Mouse (Mus musculus): ENCODE results near the gene Col1a2.

Col1a2 gene

DNA sequence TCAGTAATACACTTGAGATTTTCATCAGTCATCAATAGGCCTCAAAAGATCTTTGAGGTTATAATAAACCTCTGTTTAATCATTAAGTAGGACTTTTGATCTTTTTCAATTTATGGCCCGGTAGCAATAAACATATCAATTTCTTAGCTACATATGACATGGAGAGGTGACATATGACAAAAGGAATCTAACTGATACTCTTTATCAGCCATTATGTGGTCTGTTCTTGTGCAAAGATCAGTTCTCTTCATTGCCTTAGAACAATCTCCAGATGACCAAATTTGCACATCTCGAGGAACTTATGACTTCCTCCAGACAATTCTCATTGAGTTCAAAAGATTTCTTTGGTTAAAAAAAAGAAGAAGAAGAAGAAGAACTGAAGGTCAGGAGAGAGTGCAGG, 10.1 kb downstream of the Col1a2 start:
- in situ Hi-C loops (cut with MboI; ENCODE audit: low sequenced_read_pairs), result no loop called here

DNA sequence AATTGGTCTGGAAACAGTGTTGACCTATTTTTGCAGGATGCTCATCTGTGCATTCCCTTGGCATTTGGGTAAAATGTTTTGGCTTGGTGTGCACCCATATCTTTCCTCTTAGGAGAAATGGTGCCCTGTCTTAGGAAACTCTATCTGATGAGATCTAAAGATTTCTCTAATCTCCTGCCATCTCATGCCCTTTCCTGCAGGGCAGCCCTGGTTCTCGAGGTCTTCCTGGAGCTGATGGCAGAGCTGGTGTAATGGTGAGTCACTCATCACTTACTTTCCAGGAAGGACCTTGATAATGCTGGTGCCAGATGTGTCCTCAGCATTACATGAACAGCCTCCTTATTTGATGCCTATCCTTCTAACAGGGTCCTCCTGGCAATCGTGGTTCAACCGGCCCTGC, 16.4 kb downstream of the Col1a2 start:
- in situ Hi-C loops (cut with MboI; ENCODE audit: low sequenced_read_pairs), result no loop called here

DNA sequence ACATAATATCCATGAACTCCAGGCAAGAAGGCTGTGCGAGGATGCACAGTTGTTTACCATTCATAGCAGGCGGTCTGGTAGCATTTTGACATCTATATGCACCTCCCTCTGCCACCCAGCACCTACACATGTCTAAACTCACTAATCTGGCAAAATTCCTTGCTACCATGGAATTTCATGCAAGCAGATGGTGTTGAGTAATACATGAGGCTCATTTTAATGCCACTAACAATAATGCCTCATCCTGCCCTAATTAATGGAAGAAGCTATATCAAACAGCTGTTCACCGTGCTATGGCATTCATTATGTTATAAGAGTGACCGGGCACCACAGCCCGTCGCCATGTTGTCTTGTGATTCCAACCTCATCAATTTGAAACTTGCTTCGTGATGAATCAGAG, 23.8 kb downstream of the Col1a2 start:
- in situ Hi-C loops (cut with MboI; ENCODE audit: low sequenced_read_pairs), result loop anchor here (25.0 kb wide), 1 partner anchor 1016 kb away; no protein-coding TSS in a partner anchor

DNA sequence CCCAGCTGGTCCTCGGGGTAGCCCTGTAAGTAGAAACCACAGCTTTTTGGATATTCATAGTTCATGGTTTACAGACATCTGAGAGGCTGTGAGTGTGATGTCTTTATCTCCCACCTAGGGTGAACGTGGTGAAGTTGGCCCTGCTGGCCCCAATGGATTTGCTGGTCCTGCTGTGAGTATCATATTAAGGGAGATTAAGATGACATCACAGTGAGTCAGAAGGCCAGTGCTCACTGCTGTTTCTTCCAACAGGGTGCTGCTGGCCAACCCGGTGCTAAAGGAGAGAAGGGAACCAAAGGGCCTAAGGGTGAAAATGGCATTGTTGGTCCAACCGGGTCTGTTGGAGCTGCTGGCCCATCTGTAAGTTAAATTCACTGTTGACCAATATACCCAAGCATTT, 26.4 kb downstream of the Col1a2 start:
- in situ Hi-C loops (cut with MboI; ENCODE audit: low sequenced_read_pairs), result loop anchor here (25.0 kb wide), 1 partner anchor 1019 kb away; no protein-coding TSS in a partner anchor

DNA sequence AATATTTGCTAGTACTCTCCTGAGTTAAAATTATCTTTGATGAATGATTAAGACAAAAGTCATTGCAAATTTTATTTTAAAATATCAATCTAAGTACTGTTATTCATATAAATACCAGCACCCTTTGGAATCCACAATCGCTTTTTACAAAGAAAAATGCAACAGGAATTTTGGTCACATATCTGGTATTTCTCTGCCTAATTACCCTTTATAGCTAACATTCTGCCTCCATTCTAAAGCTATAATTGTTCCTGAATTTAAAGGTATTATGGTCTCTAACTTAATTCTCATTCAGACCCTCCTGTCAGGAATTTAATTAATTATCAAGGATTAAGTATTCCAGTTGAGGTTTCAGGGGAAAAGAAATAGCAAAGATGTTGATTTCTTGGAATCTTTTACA, 28.3 kb downstream of the Col1a2 start:
- in situ Hi-C loops (cut with MboI; ENCODE audit: low sequenced_read_pairs), result loop anchor here (25.0 kb wide), 1 partner anchor 1021 kb away; no protein-coding TSS in a partner anchor

DNA sequence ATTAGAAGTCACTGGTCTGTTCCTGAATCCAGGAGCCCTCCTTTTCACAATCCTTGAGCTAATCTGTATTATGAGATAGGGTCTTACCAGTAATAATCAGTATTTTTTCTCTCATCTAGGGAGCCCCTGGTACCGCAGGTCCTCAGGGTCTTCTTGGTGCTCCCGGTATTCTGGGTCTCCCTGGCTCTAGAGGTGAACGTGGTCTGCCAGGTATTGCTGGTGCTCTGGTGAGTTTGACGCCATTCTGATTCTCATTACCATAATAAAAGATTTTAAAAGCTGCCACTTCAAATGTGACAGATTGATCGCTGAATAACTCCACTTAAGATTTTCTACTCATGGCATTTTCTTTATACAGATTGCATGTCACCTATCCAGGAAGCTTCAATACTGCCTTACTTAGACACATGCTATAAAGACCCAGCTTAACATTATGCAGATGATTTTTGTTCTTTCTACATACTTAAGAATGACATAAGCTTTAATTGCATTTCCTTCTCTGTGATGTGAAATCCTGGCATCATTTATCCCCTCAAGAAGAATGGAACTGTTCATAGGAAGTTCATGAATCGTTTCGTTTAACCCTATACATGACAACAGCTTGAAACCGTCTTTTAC, 30.0 kb downstream of the Col1a2 start:
- in situ Hi-C loops (cut with MboI; ENCODE audit: low sequenced_read_pairs), result loop anchor here (25.0 kb wide), 1 partner anchor 1022 kb away; no protein-coding TSS in a partner anchor

DNA sequence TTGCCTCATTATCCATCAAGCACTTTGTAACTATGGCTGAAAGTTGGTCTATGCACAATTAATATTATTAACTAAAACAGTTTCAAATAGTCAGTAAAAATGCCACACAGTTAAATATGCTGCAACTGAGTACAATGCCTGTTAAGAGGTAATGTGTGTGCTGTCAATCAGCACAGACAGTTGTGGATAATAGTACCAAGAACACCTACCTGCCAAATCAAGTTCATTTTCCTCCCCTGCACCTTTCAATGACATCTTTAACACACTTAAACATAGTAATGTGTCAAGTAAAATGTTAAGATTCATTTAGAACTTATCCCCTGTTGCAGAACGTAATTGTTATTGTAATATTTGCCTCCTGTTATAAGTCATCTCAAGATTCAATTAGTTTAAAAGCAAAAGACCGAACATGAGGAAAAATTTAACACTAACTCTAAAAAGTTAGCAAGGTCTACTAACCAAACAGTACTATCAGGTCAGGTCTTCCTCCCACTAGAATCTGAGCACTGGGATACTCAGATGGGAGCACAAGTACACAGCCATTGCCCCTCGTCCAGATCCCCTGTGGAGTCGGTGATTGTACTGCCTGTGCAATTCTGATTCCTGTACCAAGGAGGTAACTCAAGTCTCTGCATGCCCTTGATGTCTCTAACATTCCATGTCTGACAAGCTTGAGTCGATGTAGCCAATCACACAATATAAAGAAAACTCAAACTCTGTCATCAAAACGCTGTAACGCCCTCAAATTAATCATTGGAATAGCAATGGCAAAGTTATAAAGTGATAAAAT, 37.5 kb downstream of the Col1a2 start:
- in situ Hi-C loops (cut with MboI; ENCODE audit: low sequenced_read_pairs), result loop anchor here (25.0 kb wide), 1 partner anchor 1030 kb away; no protein-coding TSS in a partner anchor

DNA sequence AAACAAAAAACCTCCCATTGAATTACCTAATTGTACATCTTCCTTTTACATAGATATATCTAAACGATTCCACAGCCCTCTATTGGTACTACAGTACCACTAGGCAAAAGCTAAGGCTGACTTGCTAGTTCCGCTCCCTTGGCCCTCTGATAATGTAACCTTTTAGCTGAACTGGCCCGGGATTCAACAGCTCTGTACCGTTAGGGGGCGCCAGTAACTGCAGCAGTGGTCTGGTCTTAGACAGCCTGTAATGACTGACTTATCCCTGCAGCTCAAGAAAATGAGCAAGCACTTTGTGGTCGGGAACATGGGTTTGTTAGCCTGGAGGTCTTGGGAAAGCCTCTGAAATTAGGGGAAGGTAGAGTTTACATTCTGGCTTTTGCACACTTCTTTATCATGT, 39.9 kb downstream of the Col1a2 start:
- in situ Hi-C loops (cut with MboI; ENCODE audit: low sequenced_read_pairs), result loop anchor here (25.0 kb wide), 1 partner anchor 1032 kb away; no protein-coding TSS in a partner anchor

DNA sequence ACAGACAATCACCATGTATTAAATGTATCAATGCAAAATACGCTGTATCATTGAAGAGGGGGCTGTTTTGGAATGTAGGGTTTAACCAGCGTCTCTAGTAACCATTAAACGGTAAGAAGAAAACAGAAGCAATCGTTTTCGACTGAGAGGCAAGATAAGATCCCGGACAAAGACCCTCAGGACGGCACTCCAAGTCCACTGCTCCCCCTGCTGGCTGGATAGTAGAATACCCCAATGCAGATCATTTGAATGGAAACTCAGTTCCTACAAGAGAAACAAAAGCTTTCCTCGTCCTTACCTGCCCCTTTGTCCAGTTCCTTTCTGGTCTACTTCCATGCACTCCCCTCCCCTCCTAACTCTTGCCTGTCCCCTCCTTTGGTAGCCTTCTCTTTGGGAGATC, 41.1 kb downstream of the Col1a2 start:
- in situ Hi-C loops (cut with MboI; ENCODE audit: low sequenced_read_pairs), result loop anchor here (25.0 kb wide), 1 partner anchor 1033 kb away; no protein-coding TSS in a partner anchor

DNA sequence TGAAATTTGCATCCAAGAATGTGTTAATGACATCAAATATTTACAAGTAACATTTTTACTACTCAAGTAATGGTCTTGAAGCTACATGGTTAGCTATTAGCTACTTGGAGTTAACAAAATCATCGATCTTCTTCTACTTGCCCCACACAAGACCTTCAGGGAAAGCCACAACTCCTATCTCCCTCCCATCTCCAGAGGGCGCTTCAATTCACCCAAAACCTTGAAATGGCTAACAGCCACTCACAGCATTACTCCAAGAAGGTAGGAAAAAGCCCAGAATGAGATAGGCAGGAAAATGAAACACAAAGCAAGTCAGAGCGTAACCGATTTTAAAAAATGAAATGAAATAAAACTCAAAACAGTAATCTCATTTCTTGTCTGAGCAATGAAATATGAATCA, 44.3 kb downstream of the Col1a2 start:
- in situ Hi-C loops (cut with MboI; ENCODE audit: low sequenced_read_pairs), result loop anchor here (25.0 kb wide), 1 partner anchor 1037 kb away; no protein-coding TSS in a partner anchor

DNA sequence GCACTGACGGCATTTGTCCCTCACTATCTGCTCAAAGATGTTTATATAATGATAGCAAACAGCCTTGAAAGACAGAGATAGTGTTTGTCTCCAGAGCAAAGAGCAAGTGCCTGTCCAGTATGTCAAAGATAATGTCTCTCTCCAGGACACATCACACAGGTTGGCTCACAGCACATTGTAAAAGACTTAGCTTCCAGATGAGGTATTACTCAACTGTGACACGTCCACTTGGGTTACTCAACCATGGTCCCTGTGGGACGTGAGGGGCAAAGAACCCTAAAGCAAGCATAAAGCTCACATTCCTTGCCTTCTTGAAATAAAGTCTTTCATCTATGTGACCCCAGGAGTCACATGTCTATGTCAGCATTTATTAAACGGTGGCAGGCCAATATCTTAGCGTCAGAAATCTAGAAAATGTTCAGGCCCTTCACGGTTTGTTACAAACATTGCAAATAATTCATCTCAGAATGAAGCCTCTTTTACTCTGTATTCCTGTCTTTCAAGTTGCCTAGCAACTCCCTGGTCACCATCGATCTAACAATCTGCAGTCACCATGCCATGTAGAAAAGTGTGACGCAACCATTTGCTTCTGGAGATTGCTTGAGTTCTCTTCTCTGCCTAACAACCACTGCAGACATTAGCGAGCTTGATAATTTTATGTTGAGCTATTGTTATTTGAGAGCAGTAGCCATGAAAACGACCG, 45.4 kb downstream of the Col1a2 start:
- in situ Hi-C loops (cut with MboI; ENCODE audit: low sequenced_read_pairs), result loop anchor here (25.0 kb wide), 1 partner anchor 1038 kb away; no protein-coding TSS in a partner anchor

DNA sequence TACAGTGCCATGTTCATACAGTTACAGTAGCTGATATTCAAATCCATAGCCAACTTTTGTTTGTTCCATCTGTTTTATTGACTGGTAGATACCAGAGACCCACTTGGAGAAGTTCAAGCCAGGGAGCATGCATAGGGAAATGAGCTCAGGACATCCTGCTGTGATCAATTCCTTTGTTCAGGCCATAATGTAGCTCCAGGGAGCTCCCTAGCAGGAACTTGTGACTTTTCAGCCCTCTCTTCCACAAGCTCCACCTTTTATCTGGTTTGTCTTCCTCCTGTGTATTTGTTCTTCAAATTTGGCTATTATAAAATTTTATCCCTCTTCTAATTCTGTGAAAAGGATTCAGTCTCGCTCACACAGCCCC, 45.9 kb downstream of the Col1a2 start:
- in situ Hi-C loops (cut with MboI; ENCODE audit: low sequenced_read_pairs), result no loop called here

DNA sequence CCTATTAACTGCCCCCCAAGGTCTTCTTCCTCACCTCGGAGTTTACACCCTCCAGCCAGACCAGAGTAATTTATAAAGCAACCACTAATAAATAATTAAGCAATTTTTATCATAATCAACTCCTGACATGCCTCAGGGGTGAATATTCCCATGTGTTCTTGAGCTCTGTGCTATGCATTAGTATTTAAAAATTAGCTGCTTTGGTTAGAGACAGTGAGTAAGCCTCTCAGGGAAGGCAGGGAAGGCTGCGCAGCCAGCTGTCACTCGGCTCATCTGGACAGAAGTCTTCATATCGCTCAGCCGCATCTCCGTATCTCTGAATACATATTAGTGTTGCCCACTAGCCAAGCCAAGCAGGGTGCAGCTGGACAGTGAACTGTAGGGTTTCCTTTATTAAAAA, 50.8 kb downstream of the Col1a2 start:
- in situ Hi-C loops (cut with MboI; ENCODE audit: low sequenced_read_pairs), result no loop called here

DNA sequence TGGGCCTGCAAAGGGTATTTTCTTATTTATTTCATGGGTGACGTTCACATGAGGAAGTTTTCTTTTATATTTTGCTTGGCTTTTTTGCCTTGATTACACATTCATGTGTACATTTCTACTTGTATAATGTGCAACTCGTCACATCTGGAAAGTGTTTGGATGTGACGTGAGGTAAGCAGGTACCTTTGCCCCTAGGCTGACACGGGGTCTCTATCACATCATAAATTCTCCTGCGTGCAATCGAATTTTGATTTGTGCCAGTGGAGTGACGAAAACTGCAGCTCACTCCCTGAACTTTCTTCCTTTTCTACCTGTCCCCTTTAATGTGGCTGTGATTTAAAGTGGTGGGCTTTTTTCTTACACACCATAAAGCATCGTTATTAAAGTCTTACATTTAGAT, 52.5 kb downstream of the Col1a2 start:
- in situ Hi-C loops (cut with MboI; ENCODE audit: low sequenced_read_pairs), result no loop called here

DNA sequence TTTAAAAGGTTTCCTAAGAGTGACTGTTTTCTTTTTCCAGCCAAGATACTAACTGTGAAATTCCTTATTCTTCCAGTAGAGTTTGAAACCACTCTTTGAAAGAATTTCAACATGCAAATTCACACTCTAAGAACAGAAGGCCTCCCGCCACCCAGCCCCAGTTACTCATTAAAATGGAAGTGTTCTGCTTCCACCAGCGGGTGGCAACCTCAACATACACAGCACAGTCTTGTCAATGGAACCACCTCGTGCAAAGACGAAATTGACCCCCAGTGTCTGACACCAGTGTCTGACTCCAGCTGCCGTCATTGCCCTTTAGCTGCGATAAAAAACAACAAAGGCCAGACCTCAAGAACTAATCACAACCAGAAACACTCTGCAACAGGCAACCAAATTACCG, 53.1 kb downstream of the Col1a2 start:
- in situ Hi-C loops (cut with MboI; ENCODE audit: low sequenced_read_pairs), result no loop called here

DNA sequence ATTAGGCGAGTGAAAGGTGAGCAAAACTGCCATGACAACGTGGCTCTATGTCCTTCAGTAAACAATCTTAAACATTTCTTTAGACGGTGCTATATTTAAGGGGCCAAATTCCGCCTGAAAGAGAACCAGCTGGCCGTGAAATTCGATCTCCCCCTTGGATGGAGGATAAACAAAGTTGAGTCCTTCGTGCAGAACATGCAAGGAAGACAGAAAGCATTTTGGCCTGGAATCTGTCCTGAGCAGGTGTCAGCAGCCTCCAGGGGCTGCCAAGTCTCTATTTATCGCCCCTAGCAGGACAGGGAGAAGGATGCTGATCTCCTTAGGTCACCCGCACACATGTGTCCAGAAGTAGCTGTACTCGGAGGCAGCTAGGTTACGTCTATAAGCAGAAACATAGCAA, 56.5 kb downstream of the Col1a2 start:
- in situ Hi-C loops (cut with MboI; ENCODE audit: low sequenced_read_pairs), result loop anchor here (10.0 kb wide), 1 partner anchor 824 kb away; the partner anchor contains the start of gene Asb4

DNA sequence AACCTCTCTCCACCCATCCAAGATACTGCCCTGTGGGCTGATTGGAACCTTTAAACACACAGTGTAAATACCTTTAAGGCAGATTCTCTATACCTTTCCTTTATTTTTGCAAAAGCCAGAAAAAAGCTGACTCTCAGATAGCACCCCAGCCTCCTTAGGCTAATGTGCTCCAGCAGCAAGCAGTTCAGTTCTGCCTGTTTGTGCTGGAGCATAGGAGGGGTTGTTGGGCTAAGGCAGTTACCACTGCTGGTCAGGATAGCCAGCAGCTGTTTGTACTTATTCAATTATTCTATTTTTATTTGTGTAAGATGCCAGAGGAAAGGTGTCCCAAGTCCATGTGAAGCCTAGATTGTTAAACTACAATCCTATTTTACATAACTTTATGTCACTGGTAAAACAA, 57.0 kb downstream of the Col1a2 start:
- in situ Hi-C loops (cut with MboI; ENCODE audit: low sequenced_read_pairs), result loop anchor here (10.0 kb wide), 1 partner anchor 823 kb away; the partner anchor contains the start of gene Asb4

DNA sequence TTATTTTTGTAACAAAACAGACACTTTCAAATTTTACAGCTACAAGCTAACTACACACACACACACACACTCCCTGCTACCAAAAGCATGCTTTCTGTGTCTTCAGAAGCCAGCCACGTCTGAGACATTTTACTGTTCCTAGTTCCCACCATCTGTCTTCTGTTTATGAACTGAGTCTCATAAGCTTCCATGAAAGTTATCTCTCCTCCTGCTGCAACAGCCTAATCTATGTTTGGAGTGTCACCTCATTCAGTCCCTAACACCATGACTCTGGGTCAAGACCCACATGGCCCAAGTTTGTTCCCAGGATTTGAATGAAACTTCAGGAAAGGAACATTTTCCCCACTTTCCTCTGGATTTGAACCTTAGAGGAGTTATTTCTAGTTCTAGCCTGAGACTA, 57.8 kb downstream of the Col1a2 start:
- in situ Hi-C loops (cut with MboI; ENCODE audit: low sequenced_read_pairs), result loop anchor here (10.0 kb wide), 1 partner anchor 822 kb away; the partner anchor contains the start of gene Asb4

DNA sequence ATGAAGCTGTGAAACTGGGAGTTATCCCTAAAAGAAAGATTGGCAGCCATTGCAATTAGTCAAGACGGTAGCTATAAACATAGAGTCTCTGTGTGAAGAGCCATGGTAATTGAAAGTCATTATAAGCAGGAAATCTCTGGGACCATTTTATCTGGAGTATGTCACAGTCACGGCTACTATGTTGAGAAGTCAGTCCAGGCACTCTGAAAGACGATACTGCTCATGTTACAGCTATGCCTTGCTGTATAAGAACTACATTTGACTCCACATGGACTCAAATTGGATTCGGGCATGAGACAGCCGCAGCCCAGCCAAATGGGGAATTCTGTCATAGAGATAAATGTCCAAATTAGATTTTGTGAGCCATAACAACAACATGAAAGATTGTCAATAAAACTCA, 58.9 kb downstream of the Col1a2 start:
- in situ Hi-C loops (cut with MboI; ENCODE audit: low sequenced_read_pairs), result loop anchor here (10.0 kb wide), 1 partner anchor 821 kb away; the partner anchor contains the start of gene Asb4

DNA sequence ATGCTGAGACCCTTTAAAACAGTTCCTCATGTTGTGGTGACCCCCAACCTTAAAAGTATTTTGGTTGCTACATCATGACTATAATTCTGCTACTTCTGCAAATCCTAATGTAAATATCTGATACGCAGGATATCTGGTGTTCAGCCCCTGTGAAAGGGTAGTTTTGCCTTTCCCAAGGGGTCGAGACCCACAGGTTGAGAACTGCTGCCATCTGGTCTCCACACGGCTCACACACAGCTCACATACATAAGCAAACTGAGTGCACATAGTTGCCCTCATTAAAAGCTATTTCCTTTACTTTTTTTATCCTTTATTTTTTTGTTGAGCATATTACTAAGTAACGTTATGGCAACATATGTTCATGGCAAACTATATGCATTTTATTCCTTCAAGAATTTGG, 65.8 kb downstream of the Col1a2 start:
- in situ Hi-C loops (cut with MboI; ENCODE audit: low sequenced_read_pairs), result no loop called here

DNA sequence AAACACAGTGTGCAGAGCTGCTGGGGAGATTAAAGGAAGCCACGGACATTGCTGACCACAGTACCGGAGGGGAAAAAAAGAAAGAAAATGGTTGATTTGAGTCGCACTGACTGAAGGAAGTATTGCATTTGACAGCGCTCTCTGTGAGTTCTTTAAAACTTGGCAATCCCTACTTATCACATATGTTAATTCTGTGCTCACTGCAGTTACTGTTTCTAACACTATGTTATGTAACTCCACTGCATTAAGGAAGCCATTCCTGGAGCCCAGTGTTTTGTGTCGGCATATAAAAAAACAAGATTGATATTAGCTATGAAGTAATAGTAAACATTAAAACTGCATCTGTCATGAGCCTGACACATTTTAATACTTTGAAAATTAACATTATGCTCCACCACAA, 73.1 kb downstream of the Col1a2 start:
- in situ Hi-C loops (cut with MboI; ENCODE audit: low sequenced_read_pairs), result no loop called here
